Mouse (Mus musculus) embryonic facial prominence, embryonic 15.5 days (tissue): Measurements from ENCODE around the gene Il17f. TPM values are rescaled to one million over a fixed set of nuclear protein-coding genes. Genes with fewer than 3 reads are reported as not detected.
"Not testable (repeated sequence)": the region's sequence is repeated elsewhere in the genome, so short reads cannot be mapped to it uniquely, and the experiment has no call there.

Experiments used
- ATAC-seq: fragments of 200-750 bp; cut with Nextera tagmentation; 2 replicates; pipeline ENCODE4 v1.8.0; 2017; ENCODE audit warnings: low read depth, moderate TSS enrichment; ENCODE audit not compliant: insufficient number of reproducible peaks, low FRiP score, low TSS enrichment
- H3K27ac ChIP-seq: fragments of 300-500 bp; sonication (generic); replicated peaks from 2 replicates; pipeline ENCODE4 v1.5.1; 2015; ENCODE audit warnings: mild to moderate bottlenecking, inconsistent platforms
- H3K27me3 ChIP-seq: fragments of 300-500 bp; sonication (generic); 2 replicates; pipeline ENCODE4 v1.6.1; 2015; ENCODE audit warnings: inconsistent platforms
- H3K36me3 ChIP-seq: fragments of 300-500 bp; sonication (generic); 2 replicates; pipeline ENCODE4 v1.6.1; 2015; ENCODE audit warnings: mild to moderate bottlenecking, inconsistent platforms
- H3K4me1 ChIP-seq: fragments of 300-500 bp; sonication (generic); 2 replicates; pipeline ENCODE4 v1.6.1; 2015; ENCODE audit warnings: inconsistent platforms
- H3K4me2 ChIP-seq: fragments of 300-500 bp; sonication (generic); replicated peaks from 2 replicates; pipeline ENCODE4 v1.6.1; 2015; ENCODE audit warnings: mild to moderate bottlenecking, inconsistent platforms
- H3K4me3 ChIP-seq: fragments of 300-500 bp; sonication (generic); replicated peaks from 2 replicates; pipeline ENCODE4 v1.5.1; 2015; ENCODE audit warnings: mild to moderate bottlenecking, inconsistent platforms
- H3K9ac ChIP-seq: fragments of 300-500 bp; sonication (generic); 2 replicates; pipeline ENCODE4 v1.6.1; 2015; ENCODE audit warnings: inconsistent platforms
- H3K9me3 ChIP-seq: fragments of 300-500 bp; sonication (generic); replicated peaks from 2 replicates; pipeline ENCODE4 v1.6.1; 2016; ENCODE audit warnings: inconsistent platforms
- WGBS: fragments of 180-500 bp; shearing (Covaris S2); methylation state at CpG from one replicate; pipeline ENCODE4 v1.1.7; 2015; 5-methylcytosine and 5-hydroxymethylcytosine counted together
- polyA plus RNA-seq: library from polyadenylated mRNA; unstranded; fragments of >200 nt; fragmentation: Nextera tagmentation; extraction: Ambion mirVana; gene quantifications from 2 replicates; pipeline ENCODE4 v1.2.1, GENCODE M21; 2015

Gene Il17f
- polyA plus RNA-seq = not detected in 2 replicates

- not testable (repeated sequence) for H3K36me3 ChIP-seq, H3K9ac ChIP-seq, H3K4me3 ChIP-seq, H3K27ac ChIP-seq, H3K4me2 ChIP-seq, H3K9me3 ChIP-seq, ATAC-seq, H3K4me1 ChIP-seq, H3K27me3 ChIP-seq
- WGBS = 100% methylated on average over 1 of the region's 1 CpGs
Measured at GRCm38 (mm10) chr1:20790517-20790916, at the start of gene Il17f. Il17f (minus strand) TSS chr1:20790617.

GRCm38 (mm10) chr1:20839911-20840310 is 49.5 kb upstream of the Il17f start:
- 61% methylated on average over 3 of the region's 3 CpGs for WGBS
- no peak for ATAC-seq
- no peaks in the 10 kb centered on the region for H3K36me3 ChIP-seq
- H3K4me3 ChIP-seq = no peak overlapping the region
- H3K4me2 ChIP-seq = no peak overlapping the region
- no peaks in the 10 kb centered on the region for H3K27me3 ChIP-seq
- no peak overlapping the region for H3K27ac ChIP-seq
- H3K9me3 ChIP-seq = no peaks in the 10 kb centered on the region
- H3K9ac ChIP-seq = no peak overlapping the region
- H3K4me1 ChIP-seq = no peaks in the 10 kb centered on the region

- H3K27me3 ChIP-seq = no peaks in the 10 kb centered on the region
- ATAC-seq = no peak
- no peak overlapping the region for H3K27ac ChIP-seq
- H3K4me1 ChIP-seq = no peaks in the 10 kb centered on the region
- H3K36me3 ChIP-seq = no peaks in the 10 kb centered on the region
- H3K4me3 ChIP-seq = no peak overlapping the region
- WGBS = 73% methylated on average over 3 of the region's 3 CpGs
- no peak overlapping the region for H3K4me2 ChIP-seq
- H3K9me3 ChIP-seq = no peaks in the 10 kb centered on the region
- no peak overlapping the region for H3K9ac ChIP-seq
Measured at GRCm38 (mm10) chr1:20836551-20837125, 46.2 kb upstream of the Il17f start.

- H3K4me3 ChIP-seq = no peak overlapping the region
- 84% methylated on average over 3 of the region's 4 CpGs for WGBS
- H3K27me3 ChIP-seq = no peaks in the 10 kb centered on the region
- H3K36me3 ChIP-seq = no peaks in the 10 kb centered on the region
- ATAC-seq = no peak
- H3K27ac ChIP-seq = no peak overlapping the region
- H3K9me3 ChIP-seq = no peaks in the 10 kb centered on the region
- H3K9ac ChIP-seq = no peak overlapping the region
- no peak overlapping the region for H3K4me2 ChIP-seq
- no peaks in the 10 kb centered on the region for H3K4me1 ChIP-seq
Measured at GRCm38 (mm10) chr1:20833141-20833511, 42.7 kb upstream of the Il17f start.

- H3K36me3 ChIP-seq = no peaks in the 10 kb centered on the region
- no peak overlapping the region for H3K27ac ChIP-seq
- no peak overlapping the region for H3K4me2 ChIP-seq
- no peak for ATAC-seq
- H3K4me3 ChIP-seq = no peak overlapping the region
- H3K4me1 ChIP-seq = no peaks in the 10 kb centered on the region
- WGBS = 77% methylated on average over 5 of the region's 5 CpGs
- H3K27me3 ChIP-seq = no peaks in the 10 kb centered on the region
- no peak overlapping the region for H3K9ac ChIP-seq
- H3K9me3 ChIP-seq = no peaks in the 10 kb centered on the region
Measured at GRCm38 (mm10) chr1:20832473-20833140, 42.2 kb upstream of the Il17f start.

GRCm38 (mm10) chr1:20830546-20830945 is 40.1 kb upstream of the Il17f start:
- H3K27me3 ChIP-seq = no peaks in the 10 kb centered on the region
- H3K27ac ChIP-seq = no peak overlapping the region
- no peaks in the 10 kb centered on the region for H3K4me1 ChIP-seq
- H3K9me3 ChIP-seq = no peaks in the 10 kb centered on the region
- H3K36me3 ChIP-seq = no peaks in the 10 kb centered on the region
- H3K9ac ChIP-seq = no peak overlapping the region
- no peak for ATAC-seq
- H3K4me2 ChIP-seq = no peak overlapping the region
- no peak overlapping the region for H3K4me3 ChIP-seq
- WGBS = 75% methylated on average over 1 of the region's 1 CpGs

GRCm38 (mm10) chr1:20828061-20828460 is 37.6 kb upstream of the Il17f start:
- WGBS = 90% methylated on average over 2 of the region's 2 CpGs
- H3K4me3 ChIP-seq = no peak overlapping the region
- ATAC-seq = no peak

GRCm38 (mm10) chr1:20825036-20825435 is 34.6 kb upstream of the Il17f start:
- H3K27me3 ChIP-seq = no peaks in the 10 kb centered on the region
- no peaks in the 10 kb centered on the region for H3K36me3 ChIP-seq
- no peaks in the 10 kb centered on the region for H3K9me3 ChIP-seq
- H3K4me2 ChIP-seq = no peak overlapping the region
- no peak overlapping the region for H3K4me3 ChIP-seq
- no peak overlapping the region for H3K27ac ChIP-seq
- no peak overlapping the region for H3K9ac ChIP-seq
- no peaks in the 10 kb centered on the region for H3K4me1 ChIP-seq
- ATAC-seq = no peak

More at GRCm38 (mm10) chr1:20828061-20828460, 37.6 kb upstream of the Il17f start:
- no peak overlapping the region for H3K4me2 ChIP-seq
- no peak overlapping the region for H3K27ac ChIP-seq
- no peaks in the 10 kb centered on the region for H3K4me1 ChIP-seq
- H3K9me3 ChIP-seq = no peaks in the 10 kb centered on the region
- H3K9ac ChIP-seq = no peak overlapping the region
- H3K27me3 ChIP-seq = no peaks in the 10 kb centered on the region
- no peaks in the 10 kb centered on the region for H3K36me3 ChIP-seq

- Histone ChIP-seq H3K4me2 (no peak overlapping the region), H3K9ac (no peak overlapping the region), H3K4me3 (no peak overlapping the region), H3K27me3 (no peaks in the 10 kb centered on the region), H3K36me3 (no peaks in the 10 kb centered on the region), H3K9me3 (no peaks in the 10 kb centered on the region), H3K4me1 (peaks cover 2% of the 10 kb centered on the region; the same call in 1 of the 2 replicates), H3K27ac (no peak overlapping the region)
- no peak for ATAC-seq
- 71% methylated on average over 2 of the region's 2 CpGs for WGBS
Measured at GRCm38 (mm10) chr1:20823906-20824305, 33.5 kb upstream of the Il17f start.

- no peak overlapping the region for H3K27ac ChIP-seq
- H3K4me3 ChIP-seq = no peak overlapping the region
- WGBS = 41% methylated on average over 4 of the region's 4 CpGs
- H3K4me1 ChIP-seq = peaks cover 6% of the 10 kb centered on the region
- no peaks in the 10 kb centered on the region for H3K27me3 ChIP-seq
- no peak for ATAC-seq
- H3K9me3 ChIP-seq = no peaks in the 10 kb centered on the region
- H3K4me2 ChIP-seq = no peak overlapping the region
- H3K9ac ChIP-seq = no peak overlapping the region
- H3K36me3 ChIP-seq = no peaks in the 10 kb centered on the region
Measured at GRCm38 (mm10) chr1:20823471-20823870, 33.1 kb upstream of the Il17f start.

- no peaks in the 10 kb centered on the region for H3K9me3 ChIP-seq
- ATAC-seq = no peak
- H3K4me1 ChIP-seq = peaks cover 12% of the 10 kb centered on the region
- peaks cover 19% of the 10 kb centered on the region for H3K36me3 ChIP-seq
- no peak overlapping the region for H3K4me2 ChIP-seq
- H3K27me3 ChIP-seq = no peaks in the 10 kb centered on the region
- no peak overlapping the region for H3K27ac ChIP-seq
- H3K9ac ChIP-seq = no peak overlapping the region
- no peak overlapping the region for H3K4me3 ChIP-seq
- 89% methylated on average over 4 of the region's 4 CpGs for WGBS
Measured at GRCm38 (mm10) chr1:20820959-20821358, 30.5 kb upstream of the Il17f start.
